Mouse (Mus musculus): Measurements from ENCODE around the gene Vmn1r15. TPM values are rescaled to one million over a fixed set of nuclear protein-coding genes. Genes with fewer than 3 reads are reported as not detected.

Vmn1r15 gene
- total RNA-seq, 1 experiment = not detected

DNA sequence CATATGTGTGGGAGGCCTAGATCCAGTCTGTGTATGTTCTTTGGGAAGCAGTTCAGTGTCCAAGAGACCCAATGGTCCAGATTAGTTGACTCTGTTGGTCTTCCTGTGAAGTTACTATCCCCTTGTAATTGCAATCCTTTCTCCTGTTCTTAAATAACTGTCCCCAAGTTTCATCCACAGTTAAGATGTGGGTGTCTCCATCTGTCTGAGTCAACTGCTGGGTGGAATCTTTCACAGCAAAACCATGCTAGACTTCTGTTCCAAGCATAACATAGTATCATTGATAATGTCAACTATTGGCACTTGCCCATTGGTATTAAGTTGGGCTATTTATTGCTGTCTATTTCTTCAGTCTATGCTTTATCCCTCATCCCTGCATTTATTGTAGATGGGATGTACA is 21.2 kb downstream of the Vmn1r15 start:
- Histone ChIP-seq H3K9me3 (ENCODE audit: control insufficient read depth, insufficient read depth, low read depth, low read length) (no peaks in the 10 kb centered on the region), H3K36me3 (ENCODE audit: control insufficient read depth, insufficient read depth, low read length, poor library complexity, severe bottlenecking) (no peaks in the 10 kb centered on the region), H3K4me1 (ENCODE audit: control insufficient read depth in 2 of 2, insufficient read depth in 2 of 2, low read length in 2 of 2, poor library complexity in 1 of 2) (no peaks in the 10 kb centered on the region), H3K27ac (ENCODE audit: insufficient read depth, low read depth, low read length, poor library complexity, severe bottlenecking) (no peak overlapping the region), H3K9ac (ENCODE audit: insufficient read depth, low read depth, low read length, poor library complexity, severe bottlenecking) (no peak overlapping the region), H3K4me3 (ENCODE audit: insufficient read depth in 1 of 2, low read depth in 1 of 2, low read length in 2 of 2, poor library complexity in 1 of 2, severe bottlenecking in 1 of 2) (no peak overlapping the region)
- TF ChIP-seq MAFK (IDR thresholded peaks at IDR 0.05; ENCODE audit: insufficient read depth, low read depth, low read length) (no peak), ZC3H11A (IDR thresholded peaks at IDR 0.05; ENCODE audit: borderline replicate concordance, low read depth, low read length) (no peak), HCFC1 (IDR thresholded peaks at IDR 0.05; ENCODE audit: borderline replicate concordance, insufficient read depth, low read length) (no peak), ZNF384 (IDR thresholded peaks at IDR 0.05; ENCODE audit: low read depth, low read length) (no peak), CHD2 (IDR thresholded peaks at IDR 0.05; ENCODE audit: low read depth, low read length) (no peak)
- in situ Hi-C loops (cut with MboI; ENCODE audit: low sequenced_read_pairs in 2 of 2, unreplicated experiment in 2 of 2) = no loop called here
- DNase-seq (ENCODE audit: low read depth, low spot score) = no peak

Other genes with a start within 250 kb of the Vmn1r15 start
- not detected in 2 replicates for gene Vmn1r7, start 232.6 kb upstream of the Vmn1r15 start, total RNA-seq (2012; rRNA removed)
- gene Vmn1r8, start 225.7 kb upstream of the Vmn1r15 start, total RNA-seq (2012; rRNA removed) = not detected in 2 replicates
- gene Vmn1r9, start 191.2 kb upstream of the Vmn1r15 start, total RNA-seq (2012; rRNA removed) = not detected in 2 replicates
- gene Vmn1r10, start 148.5 kb upstream of the Vmn1r15 start, total RNA-seq (2012; rRNA removed) = not detected in 2 replicates
- gene Vmn1r11, start 124.5 kb upstream of the Vmn1r15 start, total RNA-seq (2012; rRNA removed) = not detected in 2 replicates
- not detected in 2 replicates for gene Vmn1r12, start 101.0 kb upstream of the Vmn1r15 start, total RNA-seq (2012; rRNA removed)
- not detected in 2 replicates for gene Vmn1r13, start 54.7 kb upstream of the Vmn1r15 start, total RNA-seq (2012; rRNA removed)
- gene Vmn1r14, start 26.3 kb upstream of the Vmn1r15 start, total RNA-seq (2012; rRNA removed) = 0.04 and 0.05 TPM in 2 replicates
- not detected in 2 replicates for gene Vmn1r16, start 71.5 kb downstream of the Vmn1r15 start, total RNA-seq (2012; rRNA removed)
- gene Vmn1r17, start 105.8 kb downstream of the Vmn1r15 start, total RNA-seq (2012; rRNA removed) = not detected in 2 replicates
- gene Vmn1r18, start 137.8 kb downstream of the Vmn1r15 start, total RNA-seq (2012; rRNA removed) = not detected in 2 replicates
- gene Vmn1r19, start 145.8 kb downstream of the Vmn1r15 start, total RNA-seq (2012; rRNA removed) = not detected in 2 replicates
- gene Vmn1r20, start 171.0 kb downstream of the Vmn1r15 start, total RNA-seq (2012; rRNA removed) = not detected in 2 replicates